Mouse (Mus musculus) thymus, adult 2 months (tissue): ENCODE results near the gene Tmem268. TPM values are rescaled to one million over a fixed set of nuclear protein-coding genes. Genes with fewer than 3 reads are reported as not detected.

ENCODE experiments used
- DNase-seq: peaks from one replicate; pipeline ENCODE4 v3.0.0; 2021
- H3K27ac ChIP-seq: fragments of 200-500 bp; 2 replicates; pipeline ENCODE4 v1.5.1; 2012; ENCODE audit warnings: low read length, control low read depth; ENCODE audit not compliant: control insufficient read depth, insufficient read depth
- H3K27me3 ChIP-seq: fragments of 200-500 bp; 2 replicates; pipeline ENCODE4 v1.6.1; 2012; ENCODE audit warnings: mild to moderate bottlenecking, low read length, moderate library complexity, mixed read lengths; ENCODE audit not compliant: control insufficient read depth, insufficient read depth
- H3K36me3 ChIP-seq: fragments of 200-500 bp; 2 replicates; pipeline ENCODE4 v1.6.1; 2012; ENCODE audit warnings: mild to moderate bottlenecking, low read length, moderate library complexity; ENCODE audit not compliant: control insufficient read depth, insufficient read depth
- H3K4me1 ChIP-seq: fragments of 200-500 bp; replicated peaks from 2 replicates; pipeline ENCODE4 v1.6.1; 2012; ENCODE audit warnings: low read length; ENCODE audit not compliant: control insufficient read depth, insufficient read depth
- H3K4me3 ChIP-seq: fragments of 200-500 bp; 2 replicates; pipeline ENCODE4 v1.5.1; 2012; ENCODE audit warnings: mild to moderate bottlenecking, low read length, control low read depth, moderate library complexity; ENCODE audit not compliant: control insufficient read depth, insufficient read depth
- CTCF ChIP-seq: fragments of 200-500 bp; IDR thresholded peaks from 2 replicates; pipeline ENCODE4 v1.5.1; 2012; ENCODE audit warnings: mild to moderate bottlenecking, control low read depth, low read length, moderate library complexity, borderline replicate concordance; ENCODE audit not compliant: control insufficient read depth, poor library complexity, insufficient read depth; ENCODE audit errors: extremely low read depth
- POLR2A ChIP-seq: fragments of 200-500 bp; IDR thresholded peaks from 2 replicates; pipeline ENCODE4 v1.6.1; 2012; ENCODE audit warnings: mild to moderate bottlenecking, low read length, control low read depth, moderate library complexity; ENCODE audit not compliant: control insufficient read depth, poor library complexity, insufficient read depth; ENCODE audit errors: extremely low read depth
- WGBS: fragments of 180-500 bp; shearing (Covaris S2); methylation state at CpG from one replicate; pipeline ENCODE4 v1.1.7; 2018; 5-methylcytosine and 5-hydroxymethylcytosine counted together
- polyA plus RNA-seq: library from polyadenylated mRNA; depleted of rRNA; stranded (reverse); fragments of >200 nt; gene quantifications from 2 replicates; pipeline ENCODE4 v1.2.3, GENCODE M21; 2012

Gene Tmem268
- polyA plus RNA-seq, 1 experiment: 15.7 TPM

DNA sequence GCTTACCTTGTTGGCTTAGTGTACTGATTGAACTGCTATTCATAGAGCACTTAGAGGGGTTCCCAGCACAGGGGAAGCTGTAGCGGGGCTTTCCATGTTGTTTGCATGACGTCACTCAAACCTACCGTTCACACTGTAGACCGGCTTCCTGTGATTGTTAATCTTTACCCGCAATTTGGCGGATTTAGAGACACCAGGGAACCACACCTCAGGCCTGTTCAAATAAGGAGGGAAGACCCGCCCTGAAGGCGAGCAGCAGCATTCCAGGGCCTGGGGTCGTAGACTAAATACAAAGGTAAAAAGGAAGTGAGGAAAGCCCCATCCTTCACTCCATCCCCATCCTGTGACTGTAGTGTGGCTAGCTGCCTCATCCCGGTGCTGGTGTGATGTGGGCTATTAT is 36.7 kb downstream of the Tmem268 start:
- 22% methylated on average over 10 of the region's 10 CpGs for WGBS
- peaks cover 11% of the 10 kb centered on the region for H3K4me1 ChIP-seq
- DNase-seq: no peak
- no peak overlapping the region for H3K4me3 ChIP-seq
- TF ChIP-seq CTCF: no peak
- TF ChIP-seq POLR2A: no peak
- H3K27ac ChIP-seq: no peak overlapping the region
- H3K27me3 ChIP-seq: no peaks in the 10 kb centered on the region
- H3K36me3 ChIP-seq: no peaks in the 10 kb centered on the region

DNA sequence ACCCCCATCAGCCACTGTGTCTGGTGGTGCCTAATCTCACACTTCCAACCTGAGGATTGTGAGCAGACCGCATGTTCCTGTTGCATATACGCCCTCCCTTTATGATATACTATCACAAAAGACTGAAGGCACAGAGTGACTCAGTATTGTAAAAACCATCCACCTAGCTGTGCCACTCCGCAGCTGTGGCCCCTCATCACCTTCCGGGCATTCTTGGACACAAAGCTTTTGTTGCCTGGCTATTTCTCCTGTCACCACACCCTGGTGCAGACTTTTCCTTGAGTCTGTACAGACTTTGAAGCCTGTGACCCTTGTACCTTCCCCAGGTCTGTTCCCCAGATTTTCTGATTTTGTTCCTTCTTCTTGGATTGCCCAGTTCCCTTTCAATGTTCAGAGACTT is 37.4 kb downstream of the Tmem268 start:
- H3K27ac ChIP-seq: no peak overlapping the region
- WGBS: 99% methylated on average over 4 of the region's 4 CpGs
- no peak overlapping the region for H3K4me3 ChIP-seq
- no peaks in the 10 kb centered on the region for H3K27me3 ChIP-seq
- DNase-seq: no peak
- no peak for TF ChIP-seq POLR2A
- TF ChIP-seq CTCF: no peak
- no peaks in the 10 kb centered on the region for H3K36me3 ChIP-seq
- H3K4me1 ChIP-seq: peaks cover 11% of the 10 kb centered on the region

DNA sequence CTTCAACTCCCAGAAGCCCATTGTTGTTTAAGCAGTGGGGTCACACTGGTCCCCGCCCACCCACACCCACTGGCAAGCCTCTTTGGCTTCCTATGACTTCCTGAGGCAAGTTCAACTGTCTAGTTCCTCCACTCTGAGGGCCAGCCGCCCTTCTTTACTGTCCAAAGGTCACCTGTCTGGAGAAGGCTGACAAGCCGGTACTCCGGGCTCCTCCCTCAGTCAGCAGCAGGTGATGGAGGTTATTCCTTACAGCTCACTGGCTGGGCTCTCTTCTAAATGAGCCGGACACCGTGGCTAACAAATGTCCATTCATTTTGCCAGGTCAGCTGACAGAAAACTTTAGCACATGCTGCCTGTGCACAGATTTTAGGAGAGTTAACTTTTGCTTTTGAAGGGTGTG is 42.2 kb downstream of the Tmem268 start:
- no peak for DNase-seq
- Histone ChIP-seq H3K27me3 (no peaks in the 10 kb centered on the region), H3K36me3 (no peaks in the 10 kb centered on the region), H3K4me1 (no peaks in the 10 kb centered on the region), H3K4me3 (no peak overlapping the region), H3K27ac (no peak overlapping the region)
- no peak for TF ChIP-seq CTCF
- TF ChIP-seq POLR2A: no peak
- WGBS: 88% methylated on average over 6 of the region's 6 CpGs

GRCm38 (mm10) chr4:63601263-63601662 is 42.7 kb downstream of the Tmem268 start:
- no peak overlapping the region for H3K27ac ChIP-seq
- no peak overlapping the region for H3K4me3 ChIP-seq
- TF ChIP-seq CTCF (no peak), POLR2A (no peak)
- H3K36me3 ChIP-seq: no peaks in the 10 kb centered on the region
- no peak for DNase-seq
- no peaks in the 10 kb centered on the region for H3K27me3 ChIP-seq
- no peaks in the 10 kb centered on the region for H3K4me1 ChIP-seq

GRCm38 (mm10) chr4:63604945-63605344 is 46.4 kb downstream of the Tmem268 start, which contains the start of gene Gm11213:
Gene Gm11213 (minus strand): TSS chr4:63605261.
- TF ChIP-seq CTCF (no peak), POLR2A (no peak)
- H3K27ac ChIP-seq: no peak within 1 kb of the TSS

DNA sequence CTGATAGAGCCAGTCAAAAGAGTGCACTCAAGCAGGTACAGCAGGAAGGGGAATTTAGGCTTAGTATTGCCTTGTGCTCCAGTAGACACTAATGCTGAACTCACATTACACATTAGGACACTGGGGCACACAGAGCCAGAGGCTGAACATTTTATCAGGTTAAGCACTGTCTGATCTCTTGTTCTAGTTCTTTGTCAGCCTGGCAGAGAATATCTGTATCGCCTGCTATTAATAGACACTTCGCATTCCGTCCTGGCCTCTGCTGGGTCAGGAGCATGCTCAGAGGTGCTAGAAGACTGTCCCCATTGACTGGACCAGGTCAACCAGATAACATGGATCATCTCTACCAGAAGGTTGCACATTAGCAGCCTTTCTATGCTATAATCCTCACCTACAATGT is 47.0 kb downstream of the Tmem268 start:
- TF ChIP-seq POLR2A (no peak), CTCF (no peak)

More at GRCm38 (mm10) chr4:63604945-63605344, 46.4 kb downstream of the Tmem268 start, which contains the start of gene Gm11213:
- H3K36me3 ChIP-seq: no peaks in the 10 kb centered on the region
- no peak within 1 kb of the TSS for H3K4me3 ChIP-seq
- no peak for DNase-seq
- WGBS: 82% methylated on average over 3 of the region's 3 CpGs
- no peaks in the 10 kb centered on the region for H3K27me3 ChIP-seq
- H3K4me1 ChIP-seq: no peaks in the 10 kb centered on the region

DNA sequence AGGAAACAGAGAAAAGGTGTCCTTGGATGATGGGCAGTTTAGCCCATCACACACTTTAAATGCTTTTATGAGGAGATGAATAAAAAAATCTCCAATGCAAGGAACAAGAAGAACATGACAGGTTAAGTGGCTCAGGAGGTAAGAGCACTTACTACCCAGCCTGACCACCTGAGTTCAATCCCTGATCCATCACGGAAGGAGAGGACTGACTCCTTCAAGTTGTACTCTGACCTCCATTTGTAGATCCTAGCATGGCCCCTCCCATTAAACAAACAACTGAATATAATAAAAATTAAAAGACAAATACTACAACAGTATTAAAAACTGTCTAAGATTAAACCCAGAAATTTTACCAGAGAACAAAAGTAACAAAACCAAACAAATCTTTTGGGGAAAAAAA is 47.4 kb downstream of the Tmem268 start:
- no peak for DNase-seq
- no peaks in the 10 kb centered on the region for H3K27me3 ChIP-seq
- H3K36me3 ChIP-seq: no peaks in the 10 kb centered on the region
- no peak overlapping the region for H3K27ac ChIP-seq
- no peaks in the 10 kb centered on the region for H3K4me1 ChIP-seq
- TF ChIP-seq CTCF: no peak
- no peak for TF ChIP-seq POLR2A
- H3K4me3 ChIP-seq: no peak overlapping the region
- WGBS: 97% methylated on average over 1 of the region's 1 CpGs

More for the DNA sequence above, 47.0 kb downstream of the Tmem268 start:
- DNase-seq: no peak
- no peak overlapping the region for H3K4me3 ChIP-seq
- no peak overlapping the region for H3K27ac ChIP-seq
- no peaks in the 10 kb centered on the region for H3K36me3 ChIP-seq
- no peaks in the 10 kb centered on the region for H3K4me1 ChIP-seq
- WGBS: over 99% methylated on average over 3 of the region's 3 CpGs
- H3K27me3 ChIP-seq: no peaks in the 10 kb centered on the region
